Mouse (Mus musculus): ENCODE results near the gene Wt1. TPM values are rescaled to one million over a fixed set of nuclear protein-coding genes. Genes with fewer than 3 reads are reported as not detected.

Gene Wt1
- not detected for polyA plus RNA-seq (2017; shearing (Covaris generic))

- no peak for ATAC-seq
Measured at GRCm38 (mm10) chr2:105126279-105126678, at the start of gene Wt1. Wt1 (plus strand) TSS chr2:105126529.

DNA sequence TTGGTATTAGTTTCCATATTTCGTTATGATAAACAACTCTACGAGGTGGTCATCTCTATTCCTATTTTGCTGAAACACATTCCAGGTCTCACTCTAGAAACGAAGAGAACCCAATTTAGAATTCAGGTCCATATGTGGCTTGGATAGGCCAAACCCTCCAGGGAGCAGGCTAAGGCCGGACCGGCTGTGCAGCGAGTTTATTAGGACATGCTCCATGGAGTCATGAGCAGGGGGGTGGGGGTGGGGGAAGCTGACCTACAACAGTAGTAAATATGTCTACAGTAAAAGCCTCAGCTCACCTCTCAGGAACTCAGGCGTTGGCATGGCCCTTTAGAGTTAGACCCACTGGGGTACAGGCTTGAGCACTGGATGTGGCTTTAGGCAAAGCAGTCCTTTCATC, 49.2 kb upstream of the Wt1 start:
- no peak for ATAC-seq

- ATAC-seq = no peak
Measured at GRCm38 (mm10) chr2:105082256-105082790, 44.0 kb upstream of the Wt1 start.

DNA sequence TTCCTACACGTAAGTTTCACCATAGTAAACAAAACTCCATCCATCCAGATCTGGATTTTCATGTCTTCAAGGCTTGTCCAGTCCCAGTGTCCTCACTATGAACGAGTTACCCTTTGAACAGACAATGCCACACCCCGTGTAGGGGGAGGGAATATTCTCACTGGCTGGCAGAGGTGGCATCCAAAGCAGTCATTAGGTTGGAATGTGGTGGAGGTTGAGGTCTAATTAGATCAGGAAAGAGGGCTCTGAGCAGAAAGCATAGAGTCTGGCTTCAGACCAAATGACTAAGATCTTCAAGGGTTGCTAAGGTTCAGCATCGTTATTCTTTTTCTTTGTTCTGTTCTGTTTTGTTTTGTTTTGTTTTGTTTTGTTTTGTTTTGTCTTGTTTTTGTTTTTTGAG, 42.3 kb upstream of the Wt1 start:
- ATAC-seq = no peak

DNA sequence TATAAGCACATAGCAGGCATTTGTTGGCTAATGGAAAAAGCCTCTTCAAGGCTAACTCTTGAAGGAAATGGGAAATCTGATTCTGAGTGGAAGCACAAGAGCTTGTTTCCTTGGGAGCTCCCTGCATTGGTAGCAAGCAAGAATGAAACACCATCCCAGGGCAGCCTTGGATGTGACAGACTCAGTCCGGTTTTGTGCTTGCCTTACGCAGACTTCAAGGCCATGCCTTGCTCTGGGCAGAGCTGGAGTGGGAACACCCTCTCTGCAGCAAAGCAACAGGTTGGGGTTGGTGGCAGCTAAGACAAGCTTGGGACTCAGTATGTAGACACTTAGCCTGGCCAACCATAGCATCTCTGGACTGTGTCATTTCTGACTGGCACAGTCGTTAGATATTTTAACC, 40.2 kb upstream of the Wt1 start:
- no peak for ATAC-seq

GRCm38 (mm10) chr2:105088005-105088404, 38.3 kb upstream of the Wt1 start:
- ATAC-seq = no peak

- no peak for ATAC-seq
Measured at GRCm38 (mm10) chr2:105089083-105089482, 37.2 kb upstream of the Wt1 start.

DNA sequence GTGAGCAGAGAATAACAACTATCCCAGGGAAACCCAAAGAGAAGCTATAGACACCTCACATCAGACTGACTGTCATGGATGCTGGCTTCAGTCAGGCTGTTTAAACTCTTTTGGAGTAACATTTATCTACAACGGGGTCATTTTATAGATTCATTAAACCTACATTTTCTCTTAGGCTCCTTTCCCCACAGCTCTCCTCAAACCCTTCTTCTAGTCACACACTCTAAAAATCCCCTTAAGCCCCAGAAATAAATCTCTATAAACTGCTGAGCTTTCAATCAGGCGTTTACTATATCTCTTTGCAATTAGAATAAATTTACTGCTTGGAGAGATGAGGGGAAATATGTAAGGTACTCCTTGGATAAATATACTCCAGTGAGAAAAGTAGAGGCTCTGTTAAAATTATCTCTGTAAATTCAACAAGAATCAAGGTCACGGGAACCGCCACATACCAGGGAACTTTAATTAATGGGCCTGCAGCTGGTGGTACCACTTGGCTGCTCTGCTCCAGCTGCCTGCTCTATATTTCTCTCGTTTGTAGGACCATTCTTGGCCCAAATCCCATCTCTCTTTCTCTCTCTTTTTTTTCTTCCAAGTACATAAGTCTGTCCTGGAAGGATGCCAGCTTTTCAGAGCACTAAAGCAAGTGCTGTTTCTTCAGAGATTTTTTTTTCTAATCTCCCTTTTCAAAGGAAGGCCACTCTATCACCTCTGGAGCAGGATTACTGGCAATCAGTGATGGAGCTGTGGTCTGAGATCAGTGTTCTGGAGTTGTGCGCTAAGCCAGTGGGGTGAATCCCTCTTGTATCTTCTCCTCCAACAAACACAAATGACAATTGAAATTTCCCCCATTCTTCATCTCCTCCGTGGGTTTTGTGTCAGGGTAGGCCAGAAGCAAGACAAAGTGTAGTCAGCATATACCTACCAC, 36.5 kb upstream of the Wt1 start:
- no peak for ATAC-seq

DNA sequence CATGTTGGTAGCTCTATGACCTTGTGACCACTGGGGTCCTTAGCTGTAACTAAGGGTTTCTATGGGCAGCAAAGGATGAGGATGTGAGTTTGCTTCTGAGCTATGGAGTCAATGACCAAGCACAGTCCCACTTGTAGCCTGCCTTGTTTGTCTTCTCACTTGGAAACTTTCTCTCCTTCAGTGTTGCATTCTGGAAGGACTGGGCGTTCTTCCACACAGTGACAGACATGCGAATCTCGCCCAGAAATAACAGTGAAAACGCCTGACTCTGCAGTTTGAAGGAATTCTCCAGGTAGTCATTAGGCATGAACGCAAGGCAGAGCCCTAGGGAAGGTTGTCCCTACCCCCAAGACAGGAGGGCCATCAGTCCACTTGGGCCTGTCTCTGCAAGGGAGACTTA, 35.3 kb upstream of the Wt1 start:
- ATAC-seq = no peak

GRCm38 (mm10) chr2:105091718-105092117, 34.6 kb upstream of the Wt1 start, which contains the start of gene Gm11060:
Gm11060 (plus strand) TSS chr2:105092018.
- no peak for ATAC-seq

DNA sequence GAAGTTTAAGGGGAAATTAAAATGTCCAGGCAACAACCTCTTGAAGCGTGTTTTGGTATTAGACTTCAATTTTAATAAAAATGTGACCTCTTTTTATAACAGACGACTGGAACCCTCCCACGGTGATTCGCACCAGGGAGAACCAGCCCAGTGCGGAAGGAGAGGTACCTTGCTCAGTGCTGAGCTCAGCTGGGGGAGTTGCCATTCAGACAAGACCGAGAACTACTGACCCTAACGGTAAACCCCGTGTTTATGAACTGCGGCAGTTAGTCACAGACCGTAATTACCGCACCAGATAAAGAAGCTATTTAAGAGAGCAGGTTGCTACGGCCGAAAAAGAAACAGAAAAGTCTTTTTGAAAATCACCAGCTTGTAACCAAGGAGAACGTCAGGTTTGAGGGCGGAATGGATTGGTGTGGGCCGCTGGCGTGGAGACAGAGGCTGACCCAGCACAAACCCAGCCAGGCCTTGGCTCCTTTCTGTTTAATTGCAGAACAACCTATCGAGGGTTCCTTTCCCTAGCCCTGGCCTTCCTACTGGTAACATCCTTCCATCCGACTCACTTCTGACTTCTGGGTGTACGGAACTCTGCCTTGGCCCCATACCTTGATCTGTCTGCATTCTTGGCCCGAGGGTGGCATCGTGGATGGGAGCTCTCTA, 28.9 kb upstream of the Wt1 start:
- ATAC-seq = no peak

GRCm38 (mm10) chr2:105099410-105099809, 26.9 kb upstream of the Wt1 start:
- ATAC-seq = no peak

DNA sequence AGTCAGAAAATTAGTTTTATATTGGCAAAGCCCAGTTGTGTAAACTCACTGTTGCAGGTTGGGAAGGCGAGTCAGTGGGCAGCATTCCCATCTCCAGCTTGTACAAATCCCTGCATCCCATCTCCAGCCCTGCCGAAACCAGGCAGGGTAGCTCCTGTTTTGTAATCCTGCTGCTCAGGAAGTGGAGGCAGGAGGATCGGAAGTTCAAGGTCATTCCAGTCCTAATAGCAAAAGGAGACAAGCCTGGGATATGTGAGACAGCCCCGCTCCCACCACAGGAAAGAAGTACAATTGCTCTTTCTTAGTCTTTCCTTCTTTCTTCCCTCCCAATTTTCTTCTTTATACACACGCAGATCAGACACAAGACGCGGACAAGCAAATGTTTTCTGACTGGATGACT, 25.8 kb upstream of the Wt1 start:
- no peak for ATAC-seq

DNA sequence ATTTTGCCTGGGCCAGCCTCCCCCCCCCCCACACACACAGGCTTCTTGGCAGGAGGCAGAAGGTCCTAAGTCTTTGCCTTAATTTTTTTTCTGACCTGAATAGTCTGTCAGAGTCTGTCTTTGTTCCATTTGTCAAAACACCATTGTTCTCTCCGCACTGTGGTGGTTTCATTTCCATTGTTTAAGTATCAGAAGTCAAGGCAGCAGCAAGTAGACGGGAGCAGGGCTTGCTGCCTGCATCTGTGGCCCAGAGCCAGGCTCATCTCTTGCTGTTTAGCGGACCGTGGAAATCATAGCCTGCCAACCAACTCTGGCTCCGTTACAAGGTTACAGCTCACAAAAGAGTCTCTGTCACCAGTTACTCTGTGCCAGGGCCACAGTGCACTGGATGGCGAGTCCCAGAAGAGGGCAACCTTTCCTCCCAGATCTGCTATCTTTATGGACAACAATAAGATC, 17.6 kb upstream of the Wt1 start:
- no peak for ATAC-seq

GRCm38 (mm10) chr2:105114074-105114473, 12.3 kb upstream of the Wt1 start:
- ATAC-seq = no peak

DNA sequence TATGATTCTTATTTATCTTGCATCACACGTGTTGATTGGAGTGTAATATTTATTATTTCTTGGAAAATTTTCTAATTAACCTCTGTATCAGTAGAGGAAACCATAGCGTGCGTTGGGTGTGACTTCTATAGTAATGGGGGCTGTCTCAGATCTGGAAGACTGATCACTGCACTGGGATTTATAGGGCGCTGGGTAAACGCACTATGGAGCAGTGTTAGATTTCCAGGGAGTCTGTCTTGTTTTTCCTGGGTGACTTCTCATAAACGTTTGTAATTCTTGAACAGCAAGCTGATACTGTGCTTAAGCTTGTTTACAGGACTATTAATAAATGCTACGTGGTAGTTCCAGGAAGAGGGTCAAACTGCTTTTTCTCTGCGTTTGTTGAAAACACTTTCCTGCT, 8.7 kb upstream of the Wt1 start:
- ATAC-seq = no peak

DNA sequence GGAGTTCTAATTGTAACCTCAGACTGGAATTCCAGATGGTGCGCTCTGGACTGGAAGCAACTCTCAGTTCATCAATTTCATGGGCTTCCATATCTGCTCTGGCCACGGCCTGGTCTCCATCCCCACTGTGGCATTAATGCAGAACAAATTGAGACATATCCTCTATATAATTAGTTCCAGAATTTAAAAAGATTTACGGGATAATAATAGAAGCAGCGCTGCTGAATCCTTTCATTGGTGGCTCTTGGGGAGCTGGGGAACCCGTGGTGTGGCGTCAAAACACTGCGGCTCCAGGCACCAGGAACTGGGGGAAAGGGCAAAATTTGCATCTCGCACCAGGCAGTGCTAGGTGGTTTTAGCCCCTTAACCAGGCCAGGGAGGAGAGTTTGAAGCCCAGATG, 4.1 kb upstream of the Wt1 start:
- ATAC-seq = no peak

GRCm38 (mm10) chr2:105122886-105123285, 3.4 kb upstream of the Wt1 start:
- no peak for ATAC-seq

- no peak for ATAC-seq
Measured at GRCm38 (mm10) chr2:105123431-105123830, 2.9 kb upstream of the Wt1 start.

GRCm38 (mm10) chr2:105123881-105124280, 2.4 kb upstream of the Wt1 start:
- no peak for ATAC-seq

DNA sequence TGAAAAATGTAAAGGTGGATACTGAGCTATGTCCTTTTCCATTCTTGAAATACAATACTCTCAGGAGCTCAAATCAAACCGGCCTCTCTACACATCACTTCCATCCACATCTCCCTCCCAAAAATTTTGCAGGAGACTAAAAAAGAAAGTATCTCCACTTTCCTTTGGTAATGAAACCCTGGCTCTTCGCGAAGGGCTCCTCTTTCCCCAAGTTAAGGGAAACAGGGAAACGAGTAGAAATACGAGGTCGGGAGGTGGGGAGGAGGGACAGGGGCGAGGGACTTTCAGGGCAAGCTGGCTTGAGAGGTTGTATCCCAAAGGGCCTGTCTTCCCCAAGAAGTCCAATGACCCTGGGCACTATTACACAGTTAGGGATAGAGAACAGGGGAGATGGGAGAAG, 1.9 kb upstream of the Wt1 start:
- no peak for ATAC-seq

- ATAC-seq = no peak
Measured at GRCm38 (mm10) chr2:105125205-105125604, 1.1 kb upstream of the Wt1 start.

- ATAC-seq = no peak
Measured at GRCm38 (mm10) chr2:105125641-105126040, 688 bp upstream of the Wt1 start.

Measured in CD4-positive, CD25-positive, alpha-beta regulatory T cell, adult 4 months (primary cell).